Mouse (Mus musculus): ENCODE data around the gene Tnfsf11. TPM values are rescaled to one million over a fixed set of nuclear protein-coding genes. Genes with fewer than 3 reads are reported as not detected.

Tnfsf11 gene
- total and polyA plus RNA-seq, 3 experiments = 0.13 TPM; not detected in 2

DNA sequence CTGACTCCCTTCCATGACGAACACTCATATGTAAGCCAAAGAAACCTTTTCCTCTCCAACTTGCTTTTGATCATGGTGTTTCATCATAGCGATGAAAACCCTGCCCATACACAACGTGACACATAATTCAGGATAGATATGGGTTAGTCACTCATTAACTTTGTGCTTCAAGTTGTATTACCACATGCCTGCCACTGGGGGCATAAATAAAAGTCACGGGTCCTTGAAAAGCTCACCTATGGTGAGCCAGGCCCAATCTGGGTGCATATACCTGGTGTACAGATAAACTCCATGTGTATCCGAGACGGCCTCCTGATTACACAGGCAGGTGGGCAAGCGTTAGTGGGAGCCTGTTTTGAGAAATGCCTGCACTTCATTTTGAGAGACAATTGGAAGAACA lies 15.2 kb downstream of the Tnfsf11 start:
- no peak overlapping the region for H3K4me2 ChIP-seq (ENCODE audit: insufficient read depth, low read depth, poor library complexity, severe bottlenecking)
- H3K9ac ChIP-seq (ENCODE audit: insufficient read depth, low read depth) = no peak overlapping the region
- H3K36me3 ChIP-seq (replicated peaks in 1 of 2; ENCODE audit: control insufficient read depth in 1 of 2, insufficient read depth in 1 of 2, low read length in 1 of 2) = no peaks in the 10 kb centered on the region
- DNase-seq (ENCODE audit: extremely low read depth) = peak; percentile 14
- H3K4me3 ChIP-seq (replicated peaks in 1 of 3; ENCODE audit: low read depth in 2 of 3, low read length in 2 of 3, poor library complexity in 1 of 3) = no peak overlapping the region
- TF ChIP-seq CTCF (conservative IDR thresholded peaks at IDR 0.05 in 1 of 2, IDR thresholded peaks at IDR 0.05 in 1 of 2; ENCODE audit: low read depth in 2 of 2, low read length in 2 of 2) = peak; percentile 11 to 45; a peak in 3 of 4 replicates
- no peak; the same call in none of the 2 replicates for TF ChIP-seq RAD21 (IDR thresholded peaks at IDR 0.05; ENCODE audit: low read depth, low read length)
- H3K9me3 ChIP-seq (replicated peaks; ENCODE audit: low read length) = peaks cover 8% of the 10 kb centered on the region
- no peaks in the 10 kb centered on the region for H3K4me1 ChIP-seq (ENCODE audit: control insufficient read depth in 1 of 2, insufficient read depth in 2 of 2)
- in situ Hi-C loops (cut with MboI; ENCODE audit: low pct_ligation_motif_present, low pct_unique_long_range_greater_than_20kb, low sequenced_read_pairs) (loop anchor here (25.0 kb wide), 1 partner anchor 1155 kb away; no protein-coding TSS in a partner anchor), dilution Hi-C loops (cut with MboI; ENCODE audit: extremely low pct_ligation_motif_present, extremely low pct_unique_long_range_greater_than_20kb, low sequenced_read_pairs) (no loop called here)
- no peak overlapping the region for H3K27ac ChIP-seq (ENCODE audit: insufficient read depth, low read depth)
- no peaks in the 10 kb centered on the region for H3K79me2 ChIP-seq (replicated peaks; ENCODE audit: control insufficient read depth, extremely low read depth, insufficient read depth, poor library complexity, severe bottlenecking)
- H3K27me3 ChIP-seq (replicated peaks) = no peaks in the 10 kb centered on the region

- H3K9me3 ChIP-seq (replicated peaks; ENCODE audit: low read length) = peaks cover 8% of the 10 kb centered on the region
- dilution Hi-C loops (cut with MboI; ENCODE audit: extremely low pct_ligation_motif_present, extremely low pct_unique_long_range_greater_than_20kb, low sequenced_read_pairs) = no loop called here
- TF ChIP-seq JUN (IDR thresholded peaks at IDR 0.05; ENCODE audit: insufficient read depth, low read depth, low read length) (no peak), KAT2A (IDR thresholded peaks at IDR 0.05; ENCODE audit: insufficient replicate concordance, low read length) (no peak), USF2 (conservative IDR thresholded peaks at IDR 0.05; ENCODE audit: low read depth, low read length) (no peak), MXI1 (IDR thresholded peaks at IDR 0.05; ENCODE audit: low read depth, low read length) (no peak), ZKSCAN1 (IDR thresholded peaks at IDR 0.05; ENCODE audit: borderline replicate concordance, low read depth, low read length) (no peak)
Observed at GRCm38 (mm10) chr14:78289912-78290523, 17.8 kb downstream of the Tnfsf11 start.

DNA sequence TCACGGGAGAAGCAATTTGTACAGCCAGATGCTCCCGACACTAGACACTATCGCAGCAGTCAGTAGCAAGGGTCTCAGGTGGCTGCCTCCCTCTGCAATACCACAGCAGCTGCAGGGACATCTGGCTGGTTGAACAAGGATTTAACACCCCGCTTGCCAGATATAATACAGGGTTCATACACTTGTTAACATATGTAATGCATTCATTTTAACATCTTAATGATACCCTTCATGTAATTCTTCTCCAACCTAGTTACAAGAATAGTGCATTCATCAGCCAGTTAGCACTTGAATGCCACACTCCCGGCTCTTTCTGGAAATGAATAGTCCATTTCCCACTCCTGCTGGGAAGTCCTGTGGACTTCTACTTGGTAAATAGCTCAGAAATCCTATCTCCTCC lies 18.9 kb downstream of the Tnfsf11 start:
- in situ Hi-C loops (cut with MboI; ENCODE audit: low pct_ligation_motif_present, low pct_unique_long_range_greater_than_20kb, low sequenced_read_pairs) = loop anchor here (10.0 to 25.0 kb wide), 2 partner anchors 196 to 1152 kb away; no protein-coding TSS in a partner anchor
- no peak for DNase-seq (ENCODE audit: extremely low read depth)

More at GRCm38 (mm10) chr14:78289912-78290523, 17.8 kb downstream of the Tnfsf11 start:
- H3K27me3 ChIP-seq (replicated peaks) = no peaks in the 10 kb centered on the region
- in situ Hi-C loops (cut with MboI; ENCODE audit: low pct_ligation_motif_present, low pct_unique_long_range_greater_than_20kb, low sequenced_read_pairs) = loop anchor here (10.0 to 25.0 kb wide), 2 partner anchors 195 to 1153 kb away; no protein-coding TSS in a partner anchor
- no peak overlapping the region for H3K27ac ChIP-seq (ENCODE audit: insufficient read depth, low read depth)
- no peaks in the 10 kb centered on the region for H3K79me2 ChIP-seq (replicated peaks; ENCODE audit: control insufficient read depth, extremely low read depth, insufficient read depth, poor library complexity, severe bottlenecking)
- H3K4me3 ChIP-seq (replicated peaks in 1 of 3; ENCODE audit: low read depth in 2 of 3, low read length in 2 of 3, poor library complexity in 1 of 3) = no peak overlapping the region
- no peak overlapping the region for H3K9ac ChIP-seq (ENCODE audit: insufficient read depth, low read depth)
- no peaks in the 10 kb centered on the region for H3K36me3 ChIP-seq (replicated peaks in 1 of 2; ENCODE audit: control insufficient read depth in 1 of 2, insufficient read depth in 1 of 2, low read length in 1 of 2)
- DNase-seq (ENCODE audit: extremely low read depth) = no peak
- no peak overlapping the region for H3K4me2 ChIP-seq (ENCODE audit: insufficient read depth, low read depth, poor library complexity, severe bottlenecking)
- H3K4me1 ChIP-seq (ENCODE audit: control insufficient read depth in 1 of 2, insufficient read depth in 2 of 2) = no peaks in the 10 kb centered on the region

More for the DNA sequence above, 18.9 kb downstream of the Tnfsf11 start:
- Histone ChIP-seq H3K27ac (ENCODE audit: insufficient read depth, low read depth) (no peak overlapping the region), H3K27me3 (replicated peaks) (no peaks in the 10 kb centered on the region), H3K79me2 (replicated peaks; ENCODE audit: control insufficient read depth, extremely low read depth, insufficient read depth, poor library complexity, severe bottlenecking) (no peaks in the 10 kb centered on the region), H3K4me3 (replicated peaks in 1 of 3; ENCODE audit: low read depth in 2 of 3, low read length in 2 of 3, poor library complexity in 1 of 3) (no peak overlapping the region), H3K9ac (ENCODE audit: insufficient read depth, low read depth) (no peak overlapping the region), H3K4me2 (ENCODE audit: insufficient read depth, low read depth, poor library complexity, severe bottlenecking) (no peak overlapping the region), H3K36me3 (replicated peaks in 1 of 2; ENCODE audit: control insufficient read depth in 1 of 2, insufficient read depth in 1 of 2, low read length in 1 of 2) (no peaks in the 10 kb centered on the region), H3K9me3 (replicated peaks; ENCODE audit: low read length) (peaks cover 4% of the 10 kb centered on the region), H3K4me1 (ENCODE audit: control insufficient read depth in 1 of 2, insufficient read depth in 2 of 2) (no peaks in the 10 kb centered on the region)
- dilution Hi-C loops (cut with MboI; ENCODE audit: extremely low pct_ligation_motif_present, extremely low pct_unique_long_range_greater_than_20kb, low sequenced_read_pairs) = no loop called here
- TF ChIP-seq SIN3A (IDR thresholded peaks at IDR 0.05; ENCODE audit: low read length) = no peak
- TF ChIP-seq NRF1 (IDR thresholded peaks at IDR 0.05; ENCODE audit: low read depth, low read length) = no peak
- no peak for TF ChIP-seq ZC3H11A (IDR thresholded peaks at IDR 0.05; ENCODE audit: low read depth, low read length)
- TF ChIP-seq UBTF (IDR thresholded peaks at IDR 0.05; ENCODE audit: low read depth, low read length) = no peak
- no peak for TF ChIP-seq TBP (conservative IDR thresholded peaks at IDR 0.05; ENCODE audit: low read depth, low read length)
- no peak for TF ChIP-seq EP300 (IDR thresholded peaks at IDR 0.05; ENCODE audit: low read length)
- no peak for TF ChIP-seq CHD1 (IDR thresholded peaks at IDR 0.05; ENCODE audit: low read depth, low read length)
- TF ChIP-seq E2F4 (IDR thresholded peaks at IDR 0.05; ENCODE audit: insufficient replicate concordance, low read depth, low read length) = no peak
- no peak for TF ChIP-seq USF1 (IDR thresholded peaks at IDR 0.05; ENCODE audit: low read depth, low read length)
- no peak for TF ChIP-seq MEF2A (IDR thresholded peaks at IDR 0.05; ENCODE audit: borderline replicate concordance, low read depth, low read length)
- TF ChIP-seq ZMIZ1 (IDR thresholded peaks at IDR 0.05; ENCODE audit: low read depth, low read length) = no peak
- no peak for TF ChIP-seq IRF4 (IDR thresholded peaks at IDR 0.05; ENCODE audit: low read depth, low read length)
- no peak for TF ChIP-seq MXI1 (IDR thresholded peaks at IDR 0.05; ENCODE audit: low read depth, low read length)
- TF ChIP-seq GABPA (IDR thresholded peaks at IDR 0.05; ENCODE audit: insufficient replicate concordance, low read depth, low read length) = no peak
- no peak for TF ChIP-seq JUND (conservative IDR thresholded peaks at IDR 0.05; ENCODE audit: low read depth, low read length)
- TF ChIP-seq CTCF (conservative IDR thresholded peaks at IDR 0.05 in 1 of 2, IDR thresholded peaks at IDR 0.05 in 1 of 2; ENCODE audit: low read depth in 2 of 2, low read length in 2 of 2) = no peak
- no peak for TF ChIP-seq USF2 (conservative IDR thresholded peaks at IDR 0.05; ENCODE audit: low read depth, low read length)

Measured in CH12.LX (cell line).